Mouse (Mus musculus) E14TG2a.4 (cell line): ENCODE results near the gene Olfr485.

Source experiments
- CTCF ChIP-seq: conservative IDR thresholded peaks from 2 replicates; pipeline ENCODE4 v1.5.1; 2014; ENCODE audit warnings: low read length
- NANOG ChIP-seq: IDR thresholded peaks from 2 replicates; pipeline ENCODE4 v1.6.1; 2014; ENCODE audit warnings: borderline replicate concordance, low read length, mixed read lengths
- POU5F1 ChIP-seq: IDR thresholded peaks from 2 replicates; pipeline ENCODE4 v1.6.1; 2014; ENCODE audit warnings: low read length, borderline replicate concordance

DNA sequence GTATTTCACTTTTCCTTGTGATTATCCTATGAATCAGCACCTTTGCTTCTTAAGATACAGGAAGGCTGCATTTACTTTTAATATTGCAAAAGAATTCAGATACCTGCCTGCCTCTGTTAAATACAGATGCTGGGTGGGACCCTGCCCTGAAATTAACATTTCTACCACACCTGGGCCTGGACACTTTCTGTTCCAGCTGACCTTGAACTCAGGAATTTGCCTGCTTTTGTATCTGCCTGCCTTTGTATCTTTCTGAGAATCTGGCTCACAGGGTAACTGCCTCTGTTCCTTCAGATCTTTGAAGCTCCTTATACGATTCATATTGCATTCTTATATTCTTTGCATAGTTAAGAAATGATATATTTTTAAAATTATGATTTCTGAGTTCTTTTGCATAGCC lies 38.3 kb downstream of the Olfr485 start:
- TF ChIP-seq CTCF (no peak), POU5F1 (no peak), NANOG (no peak)
